Mouse (Mus musculus): ENCODE data around the gene Olfr259. TPM values are rescaled to one million over a fixed set of nuclear protein-coding genes. Genes with fewer than 3 reads are reported as not detected.

The Olfr259 gene
- polyA plus RNA-seq (2015; fragmentation: Nextera tagmentation; extraction: Ambion mirVana): not detected in 2 replicates

DNA sequence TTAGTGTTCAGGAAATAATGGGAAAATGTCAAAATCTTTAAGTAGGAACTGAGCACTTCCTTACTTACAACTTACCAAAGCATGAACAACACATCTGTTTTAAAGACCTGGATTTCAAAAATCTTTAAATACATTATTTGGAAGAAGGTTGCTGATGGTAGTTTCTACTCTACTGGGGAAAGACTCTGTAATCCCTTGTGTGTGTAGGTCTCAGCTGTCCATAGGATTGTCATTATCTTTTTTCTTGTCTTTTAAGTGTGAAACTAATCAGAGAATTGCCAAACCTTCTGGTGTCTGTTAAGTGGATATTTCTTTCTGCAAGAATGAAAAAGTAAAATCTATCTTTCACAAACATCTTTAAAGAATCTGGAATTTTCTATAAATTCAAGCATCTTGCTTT lies at the start of gene Olfr259:
TSS of gene Olfr259 (minus strand) at position 101 of the 400 bp plus-strand sequence.
- Histone ChIP-seq H3K9me3 (replicated peaks; ENCODE audit: control insufficient read depth, low read length) (no peaks in the 10 kb centered on the region), H3K36me3 (ENCODE audit: control insufficient read depth, insufficient read depth) (no peaks in the 10 kb centered on the region), H3K9ac (ENCODE audit: low read depth, low read length) (no peak within 1 kb of the TSS), H3K4me3 (ENCODE audit: low read depth, low read length) (no peak within 1 kb of the TSS), H3K4me1 (ENCODE audit: control insufficient read depth, low read depth, low read length) (no peaks in the 10 kb centered on the region), H3K4me2 (ENCODE audit: low read depth, low read length) (no peak within 1 kb of the TSS), H3K27ac (ENCODE audit: low read length) (no peak within 1 kb of the TSS), H3K27me3 (ENCODE audit: control insufficient read depth, insufficient read depth, low read depth, low read length) (no peaks in the 10 kb centered on the region)
- no peak for ATAC-seq (ENCODE audit: low read depth)

GRCm38 (mm10) chr2:87152524-87152923 lies 38.2 kb upstream of the Olfr259 start, which contains the start of gene Olfr1111:
TSS of gene Olfr1111 (minus strand) at chr2:87152624.
- no peaks in the 10 kb centered on the region for H3K27me3 ChIP-seq (ENCODE audit: control insufficient read depth, insufficient read depth, low read depth, low read length)
- H3K4me3 ChIP-seq (ENCODE audit: low read depth, low read length): no peak within 1 kb of the TSS
- H3K4me1 ChIP-seq (ENCODE audit: control insufficient read depth, low read depth, low read length): no peaks in the 10 kb centered on the region
- H3K4me2 ChIP-seq (ENCODE audit: low read depth, low read length): no peak within 1 kb of the TSS
- H3K36me3 ChIP-seq (ENCODE audit: control insufficient read depth, insufficient read depth): no peaks in the 10 kb centered on the region
- no peak within 1 kb of the TSS for H3K27ac ChIP-seq (ENCODE audit: low read length)
- no peak within 1 kb of the TSS for H3K9ac ChIP-seq (ENCODE audit: low read depth, low read length)
- H3K9me3 ChIP-seq (replicated peaks; ENCODE audit: control insufficient read depth, low read length): no peaks in the 10 kb centered on the region
- no peak for ATAC-seq (ENCODE audit: low read depth)

- Histone ChIP-seq H3K9ac (ENCODE audit: low read depth, low read length) (no peak within 1 kb of the TSS), H3K36me3 (ENCODE audit: control insufficient read depth, insufficient read depth) (no peaks in the 10 kb centered on the region), H3K9me3 (replicated peaks; ENCODE audit: control insufficient read depth, low read length) (no peaks in the 10 kb centered on the region), H3K4me3 (ENCODE audit: low read depth, low read length) (no peak within 1 kb of the TSS), H3K4me2 (ENCODE audit: low read depth, low read length) (no peak within 1 kb of the TSS), H3K27me3 (ENCODE audit: control insufficient read depth, insufficient read depth, low read depth, low read length) (no peaks in the 10 kb centered on the region), H3K4me1 (ENCODE audit: control insufficient read depth, low read depth, low read length) (no peaks in the 10 kb centered on the region), H3K27ac (ENCODE audit: low read length) (no peak within 1 kb of the TSS)
- WGBS (ENCODE audit: insufficient replicate concordance): 49% methylated on average over 1 of the region's 1 CpGs
- ATAC-seq (ENCODE audit: low read depth): no peak
Observed at GRCm38 (mm10) chr2:87140200-87140599, 25.8 kb upstream of the Olfr259 start, which contains the start of gene Olfr1110. TSS of gene Olfr1110 (minus strand) at chr2:87140300.

DNA sequence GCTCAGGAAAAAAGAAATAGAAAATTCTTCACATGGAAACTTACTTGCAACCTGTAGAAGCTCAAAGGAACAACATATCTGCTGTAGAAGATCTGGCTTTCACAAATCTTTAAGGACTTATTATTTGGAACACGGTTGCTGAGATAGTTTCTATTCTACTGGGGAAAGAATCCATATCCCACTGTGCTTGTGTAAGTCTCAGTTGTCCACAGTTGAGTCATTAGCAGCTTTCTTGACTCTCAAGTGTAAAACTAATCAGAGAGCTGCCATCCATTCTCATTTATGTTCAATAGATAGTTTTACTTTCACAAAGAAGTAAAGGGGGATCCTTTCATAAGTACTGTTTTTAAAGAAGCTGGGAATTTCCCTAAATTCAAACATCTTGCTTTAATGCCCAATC lies 18.5 kb downstream of the Olfr259 start, which contains the start of gene Olfr1109:
TSS of gene Olfr1109 (minus strand) at position 101 of the 400 bp plus-strand sequence.
- Histone ChIP-seq H3K4me2 (ENCODE audit: low read depth, low read length) (no peak within 1 kb of the TSS), H3K9ac (ENCODE audit: low read depth, low read length) (no peak within 1 kb of the TSS), H3K9me3 (replicated peaks; ENCODE audit: control insufficient read depth, low read length) (no peaks in the 10 kb centered on the region), H3K4me1 (ENCODE audit: control insufficient read depth, low read depth, low read length) (no peaks in the 10 kb centered on the region), H3K4me3 (ENCODE audit: low read depth, low read length) (no peak within 1 kb of the TSS), H3K27me3 (ENCODE audit: control insufficient read depth, insufficient read depth, low read depth, low read length) (no peaks in the 10 kb centered on the region), H3K36me3 (ENCODE audit: control insufficient read depth, insufficient read depth) (no peaks in the 10 kb centered on the region), H3K27ac (ENCODE audit: low read length) (no peak within 1 kb of the TSS)
- WGBS (ENCODE audit: insufficient replicate concordance): 57% methylated on average over 1 of the region's 1 CpGs
- no peak for ATAC-seq (ENCODE audit: low read depth)

DNA sequence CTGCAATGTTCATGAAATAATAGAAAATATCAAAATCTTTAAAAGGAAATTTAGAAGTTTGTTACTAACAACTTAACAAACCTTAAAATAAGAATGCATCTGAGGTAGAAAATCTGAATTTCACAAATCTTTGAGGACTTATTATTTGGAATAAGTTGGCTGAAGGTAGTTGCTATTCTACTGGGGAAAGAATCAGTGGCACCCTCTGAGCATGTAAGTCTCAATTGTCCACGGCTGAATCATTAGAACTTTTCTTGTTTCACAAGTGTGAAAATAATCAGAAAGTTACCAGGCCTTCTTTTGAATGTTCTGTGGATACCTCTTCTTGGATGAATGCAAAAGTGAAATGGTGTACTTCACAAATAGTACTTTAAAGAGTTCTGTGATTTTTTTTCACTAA lies 38.6 kb downstream of the Olfr259 start, which contains the start of gene Olfr1107:
TSS of gene Olfr1107 (minus strand) at position 101 of the 400 bp plus-strand sequence.
- no peak within 1 kb of the TSS for H3K9ac ChIP-seq (ENCODE audit: low read depth, low read length)
- ATAC-seq (ENCODE audit: low read depth): no peak
- H3K4me3 ChIP-seq (ENCODE audit: low read depth, low read length): no peak within 1 kb of the TSS
- H3K9me3 ChIP-seq (replicated peaks; ENCODE audit: control insufficient read depth, low read length): no peaks in the 10 kb centered on the region
- 58% methylated on average over 1 of the region's 1 CpGs for WGBS (ENCODE audit: insufficient replicate concordance)
- no peaks in the 10 kb centered on the region for H3K36me3 ChIP-seq (ENCODE audit: control insufficient read depth, insufficient read depth)
- H3K27me3 ChIP-seq (ENCODE audit: control insufficient read depth, insufficient read depth, low read depth, low read length): no peaks in the 10 kb centered on the region
- no peak within 1 kb of the TSS for H3K27ac ChIP-seq (ENCODE audit: low read length)
- no peak within 1 kb of the TSS for H3K4me2 ChIP-seq (ENCODE audit: low read depth, low read length)
- H3K4me1 ChIP-seq (ENCODE audit: control insufficient read depth, low read depth, low read length): no peaks in the 10 kb centered on the region

Other genes with a start within 250 kb of the Olfr259 start
- not detected in 2 replicates for gene Gm13723, start 239.8 kb downstream of the Olfr259 start, polyA plus RNA-seq (2015; fragmentation: Nextera tagmentation; extraction: Ambion mirVana)
- not detected in 2 replicates for gene Olfr1097, start 222.4 kb downstream of the Olfr259 start, polyA plus RNA-seq (2015; fragmentation: Nextera tagmentation; extraction: Ambion mirVana)
- gene Olfr1098, start 190.0 kb downstream of the Olfr259 start, polyA plus RNA-seq (2015; fragmentation: Nextera tagmentation; extraction: Ambion mirVana): not detected in 2 replicates
- not detected in 2 replicates for gene Olfr1099, start 153.9 kb downstream of the Olfr259 start, polyA plus RNA-seq (2015; fragmentation: Nextera tagmentation; extraction: Ambion mirVana)
- not detected in 2 replicates for gene Olfr1100, start 134.6 kb downstream of the Olfr259 start, polyA plus RNA-seq (2015; fragmentation: Nextera tagmentation; extraction: Ambion mirVana)
- not detected in 2 replicates for gene Olfr1101, start 123.3 kb downstream of the Olfr259 start, polyA plus RNA-seq (2015; fragmentation: Nextera tagmentation; extraction: Ambion mirVana)
- gene Olfr1102, start 116.2 kb downstream of the Olfr259 start, polyA plus RNA-seq (2015; fragmentation: Nextera tagmentation; extraction: Ambion mirVana): not detected in 2 replicates
- not detected in 2 replicates for gene Olfr1104, start 87.5 kb downstream of the Olfr259 start, polyA plus RNA-seq (2015; fragmentation: Nextera tagmentation; extraction: Ambion mirVana)
- gene Olfr1105, start 78.0 kb downstream of the Olfr259 start, polyA plus RNA-seq (2015; fragmentation: Nextera tagmentation; extraction: Ambion mirVana): not detected in 2 replicates
- gene Olfr1106, start 62.3 kb downstream of the Olfr259 start, polyA plus RNA-seq (2015; fragmentation: Nextera tagmentation; extraction: Ambion mirVana): not detected in 2 replicates
- gene Olfr1107, start 38.8 kb downstream of the Olfr259 start, polyA plus RNA-seq (2015; fragmentation: Nextera tagmentation; extraction: Ambion mirVana): not detected in 2 replicates
- gene Olfr1109, start 18.6 kb downstream of the Olfr259 start, polyA plus RNA-seq (2015; fragmentation: Nextera tagmentation; extraction: Ambion mirVana): not detected in 2 replicates
- gene Olfr1110, start 25.7 kb upstream of the Olfr259 start, polyA plus RNA-seq (2015; fragmentation: Nextera tagmentation; extraction: Ambion mirVana): not detected in 2 replicates
- gene Olfr1111, start 38.1 kb upstream of the Olfr259 start, polyA plus RNA-seq (2015; fragmentation: Nextera tagmentation; extraction: Ambion mirVana): not detected in 2 replicates
- gene Olfr1112, start 73.2 kb upstream of the Olfr259 start, polyA plus RNA-seq (2015; fragmentation: Nextera tagmentation; extraction: Ambion mirVana): not detected in 2 replicates
- not detected in 2 replicates for gene Olfr1113, start 94.4 kb upstream of the Olfr259 start, polyA plus RNA-seq (2015; fragmentation: Nextera tagmentation; extraction: Ambion mirVana)
- gene Olfr1115, start 133.4 kb upstream of the Olfr259 start, polyA plus RNA-seq (2015; fragmentation: Nextera tagmentation; extraction: Ambion mirVana): not detected in 2 replicates
- gene Olfr1116, start 153.0 kb upstream of the Olfr259 start, polyA plus RNA-seq (2015; fragmentation: Nextera tagmentation; extraction: Ambion mirVana): not detected in 2 replicates
- gene Olfr1118, start 193.0 kb upstream of the Olfr259 start, polyA plus RNA-seq (2015; fragmentation: Nextera tagmentation; extraction: Ambion mirVana): not detected in 2 replicates
- not detected in 2 replicates for gene Olfr1120, start 240.2 kb upstream of the Olfr259 start, polyA plus RNA-seq (2015; fragmentation: Nextera tagmentation; extraction: Ambion mirVana)

Data from liver, embryonic 16.5 days (tissue).